Mouse (Mus musculus): ENCODE results near the gene Tcf7l2.

DNA sequence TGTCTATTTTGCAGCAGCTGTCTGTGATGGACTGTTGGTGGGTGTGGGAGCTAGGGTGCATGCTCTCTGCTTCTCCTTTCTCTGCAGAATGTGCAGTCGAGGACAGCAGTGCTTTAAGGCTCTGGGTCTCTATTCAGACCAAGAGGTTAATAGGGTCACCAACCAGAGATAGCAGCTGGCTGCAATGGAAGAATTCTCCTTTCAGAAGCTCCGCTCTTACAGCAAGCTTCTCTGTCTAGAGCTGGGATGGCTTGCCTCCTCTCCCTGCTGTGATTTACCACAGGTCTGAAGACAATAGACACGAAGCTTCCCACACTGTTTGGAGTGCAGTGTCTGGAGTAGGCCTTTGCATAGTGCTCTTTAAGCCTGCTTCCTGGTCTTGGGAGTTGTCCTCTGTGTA, 48.2 kb downstream of the Tcf7l2 start:
- TF ChIP-seq HCFC1 (IDR thresholded peaks at IDR 0.05; ENCODE audit: borderline replicate concordance, insufficient read depth, low read length) (no peak), CHD2 (IDR thresholded peaks at IDR 0.05; ENCODE audit: low read depth, low read length) (no peak), MAFK (IDR thresholded peaks at IDR 0.05; ENCODE audit: insufficient read depth, low read depth, low read length) (no peak)

Measured in ES-E14 (cell line).